Mouse (Mus musculus) bone marrow macrophage, adult 2 months (primary cell): Measurements from ENCODE around the gene Loxl4.

Experiments
- CTCF ChIP-seq: IDR thresholded peaks from 2 replicates; pipeline ENCODE4 v1.5.1; 2012; ENCODE audit warnings: low read depth, mild to moderate bottlenecking, low read length, moderate library complexity
- POLR2A ChIP-seq: IDR thresholded peaks from 2 replicates; pipeline ENCODE4 v1.6.1; 2012; ENCODE audit warnings: mild to moderate bottlenecking, low read depth, low read length, borderline replicate concordance

DNA sequence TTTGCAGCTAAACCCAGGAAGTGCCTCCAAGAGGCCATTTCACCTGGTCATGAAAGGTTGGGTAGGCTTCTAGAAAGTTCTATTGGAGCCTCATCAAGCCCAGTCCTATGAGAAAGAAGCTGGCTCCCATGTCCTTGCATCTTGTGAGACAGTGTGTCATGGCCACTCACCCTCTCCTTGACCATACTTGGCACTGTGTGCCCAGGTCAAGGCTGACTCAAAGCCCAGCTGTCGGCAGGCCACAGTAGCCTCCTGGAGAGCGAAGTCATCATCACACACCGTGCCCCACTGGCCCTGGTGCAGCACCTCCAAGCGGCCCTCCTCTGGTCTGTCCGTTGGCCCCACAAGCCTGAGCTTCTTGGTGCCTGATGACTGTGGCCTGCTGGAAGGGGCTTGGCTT, 4.5 kb downstream of the Loxl4 start:
- TF ChIP-seq CTCF (no peak), POLR2A (no peak)
